Mouse (Mus musculus): ENCODE data around the gene Chchd4.

Gene Chchd4
- long read RNA-seq, experiment 1, transcript Chchd4-201 (3 exons, 3,472 nt): major isoform, 53 of 58 reads
- long read RNA-seq, experiment 1, partial matches to known transcripts: 0 of 58 reads
- long read RNA-seq, experiment 1, other reads (novel, unspliced or antisense): 4 of 58 reads
- long read RNA-seq, experiment 2, transcript Chchd4-201 (3 exons, 3,472 nt): major isoform, 67 of 70 reads
- long read RNA-seq, experiment 2, partial matches to known transcripts: 0 of 70 reads
- long read RNA-seq, experiment 2, other reads (novel, unspliced or antisense): 0 of 70 reads

GRCm38 (mm10) chr6:91472868-91473804, at the start of gene Chchd4, which contains the start of gene Tmem43:
Chchd4 (minus strand) TSS chr6:91473546.
Tmem43 (plus strand) TSS chr6:91473703.
- intact Hi-C loops (cut with DNase I): loop anchor here (5.0 kb wide), 1 partner anchor 34 kb away; no protein-coding TSS in a partner anchor

- intact Hi-C loops (cut with DNase I): loop anchor here (10.0 kb wide), 1 partner anchor 542 kb away; no protein-coding TSS in a partner anchor
These were observed 49.5 kb upstream of the Chchd4 start for GRCm38 (mm10) chr6:91522816-91523215.

GRCm38 (mm10) chr6:91518454-91519020, 45.2 kb upstream of the Chchd4 start:
- intact Hi-C loops (cut with DNase I): no loop called here

- intact Hi-C loops (cut with DNase I): no loop called here
These were observed 42.5 kb upstream of the Chchd4 start, which contains the start of the genes Xpc and Lsm3 for GRCm38 (mm10) chr6:91515545-91516449. Xpc (minus strand) TSS chr6:91515888. Lsm3 (plus strand) TSS chr6:91515928.

GRCm38 (mm10) chr6:91514737-91515362, 41.5 kb upstream of the Chchd4 start:
- intact Hi-C loops (cut with DNase I): no loop called here

GRCm38 (mm10) chr6:91514135-91514534, 40.8 kb upstream of the Chchd4 start:
- intact Hi-C loops (cut with DNase I): no loop called here

GRCm38 (mm10) chr6:91510211-91510610, 36.9 kb upstream of the Chchd4 start:
- intact Hi-C loops (cut with DNase I): no loop called here

- intact Hi-C loops (cut with DNase I): loop anchor here (2.0 to 5.0 kb wide), 2 partner anchors 37 to 223 kb away; partner anchors contain the start of genes Chchd4 and Tmem43
These were observed 36.0 kb upstream of the Chchd4 start for GRCm38 (mm10) chr6:91509326-91509725.

GRCm38 (mm10) chr6:91508041-91508440, 34.7 kb upstream of the Chchd4 start:
- intact Hi-C loops (cut with DNase I): loop anchor here (2.0 to 5.0 kb wide), 2 partner anchors 36 to 221 kb away; partner anchors contain the start of genes Chchd4 and Tmem43

- intact Hi-C loops (cut with DNase I): loop anchor here (5.0 kb wide), 1 partner anchor 34 kb away; the partner anchor contains the start of genes Chchd4 and Tmem43
These were observed 32.7 kb upstream of the Chchd4 start for GRCm38 (mm10) chr6:91506036-91506435.

GRCm38 (mm10) chr6:91503302-91503701, 30.0 kb upstream of the Chchd4 start:
- intact Hi-C loops (cut with DNase I): no loop called here

- intact Hi-C loops (cut with DNase I): no loop called here
These were observed 21.2 kb upstream of the Chchd4 start for GRCm38 (mm10) chr6:91494526-91494925.

- intact Hi-C loops (cut with DNase I): no loop called here
These were observed 19.7 kb upstream of the Chchd4 start for GRCm38 (mm10) chr6:91493053-91493452.

GRCm38 (mm10) chr6:91491004-91491403, 17.7 kb upstream of the Chchd4 start:
- intact Hi-C loops (cut with DNase I): no loop called here

- intact Hi-C loops (cut with DNase I): no loop called here
These were observed 16.5 kb upstream of the Chchd4 start for GRCm38 (mm10) chr6:91489872-91490271.

- intact Hi-C loops (cut with DNase I): no loop called here
These were observed 15.3 kb upstream of the Chchd4 start for GRCm38 (mm10) chr6:91488496-91489212.

GRCm38 (mm10) chr6:91486736-91487453, 13.5 kb upstream of the Chchd4 start:
- intact Hi-C loops (cut with DNase I): no loop called here

- intact Hi-C loops (cut with DNase I): no loop called here
These were observed 10.0 kb upstream of the Chchd4 start for GRCm38 (mm10) chr6:91483371-91483770.

Measured in adrenal gland (tissue).